Mouse (Mus musculus): Measurements from ENCODE around the gene Tcte3.
"Not testable (repeated sequence)": the region's sequence is repeated elsewhere in the genome, so short reads cannot be mapped to it uniquely, and the experiment has no call there.

DNA sequence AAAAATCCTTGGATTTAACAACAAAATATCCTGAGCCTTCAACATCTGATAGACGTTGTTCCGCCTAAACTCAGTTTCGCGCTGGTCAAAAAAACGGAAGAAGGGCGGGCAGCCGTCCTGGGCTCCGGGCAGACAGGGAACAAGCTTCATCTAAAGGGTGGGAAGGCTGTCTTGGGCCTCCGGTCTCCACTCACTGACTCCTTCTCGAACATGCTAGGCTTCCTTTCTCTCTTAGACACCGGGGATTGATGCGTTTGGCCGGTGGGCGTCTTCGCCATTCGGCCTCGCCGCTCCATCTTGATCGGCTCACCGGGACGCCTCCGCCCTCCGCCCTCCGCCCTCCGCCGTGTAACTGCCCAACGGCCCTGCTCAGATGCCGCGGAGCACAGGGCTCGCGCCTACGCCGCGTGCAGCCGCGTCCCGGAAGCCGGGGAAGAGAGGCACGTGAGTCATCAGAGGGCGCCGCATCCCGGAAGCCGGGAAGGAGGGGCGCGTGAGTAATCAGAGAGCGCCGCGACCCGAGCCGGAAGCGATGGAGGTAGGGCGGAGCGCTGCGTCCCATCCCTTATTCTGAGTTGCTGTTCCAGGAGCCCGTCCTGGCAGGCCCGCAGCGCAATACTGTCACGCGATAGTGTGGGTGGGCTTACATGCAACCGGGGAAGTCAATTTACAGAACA is 62.8 kb downstream of the Tcte3 start, which contains the start of the genes 9030025P20Rik and Gm3417:
- not testable (repeated sequence) for TF ChIP-seq POLR2A (IDR thresholded peaks at IDR 0.05; ENCODE audit: insufficient read depth, low read depth, low read length); CTCF (IDR thresholded peaks at IDR 0.05); EP300 (IDR thresholded peaks at IDR 0.05; ENCODE audit: insufficient read depth, low read depth, low read length)

All from heart, adult 2 months (tissue).